ENCODE assay signal across 26 mouse cellular contexts in the genomic region with DNA sequence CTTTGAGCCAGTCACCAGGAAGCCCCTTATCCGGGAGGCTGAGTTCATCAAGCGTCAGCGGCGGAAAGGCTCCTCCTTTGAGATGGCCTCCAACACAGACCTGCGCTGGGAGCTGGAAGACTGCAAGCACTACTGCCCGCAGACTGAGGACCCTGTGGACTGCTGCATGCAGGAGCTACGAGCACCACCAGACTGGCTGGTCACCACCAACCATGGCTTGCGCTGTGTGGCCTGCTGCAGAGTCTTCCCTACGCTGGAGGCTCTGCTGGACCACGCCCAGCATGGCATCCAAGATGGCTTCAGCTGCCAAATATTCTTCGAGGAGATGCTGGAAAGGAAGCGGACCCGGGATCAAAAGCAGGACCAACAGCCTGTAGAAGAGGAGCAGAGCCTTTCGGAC. TPM values are rescaled to one million over a fixed set of nuclear protein-coding genes. Genes with fewer than 3 reads are reported as not detected.
A peak's percentile ranks its signal among the peaks of the same experiment; 100 is the strongest.
DNase-seq lines count a peak whose midpoint lies in the region; ATAC-seq and TF ChIP-seq lines count a peak whose summit lies in the region.
"Had no signal": no experiment of that assay in that cellular context is flagged by ENCODE, and none has a peak within 500 bp of the region (broad histone marks: within the 10 kb centered on the region; RNA-seq: fewer than 3 reads in every experiment).

No protein-coding gene starts in this region.

- H3K4me2 ChIP-seq in heart, embryonic 14.5 days (ENCODE audit: low read length): 0 out of 2 replicates have a peak overlapping the region, but pooled peaks have one; percentile 3
- H3K4me2 ChIP-seq in lung, postnatal 0 days (replicated peaks; ENCODE audit: low read depth, low read length): no peak overlapping the region
- H3K4me2 ChIP-seq: forebrain, embryonic 13.5 days; limb, embryonic 12.5 days; liver, embryonic 12.5 days; lung, embryonic 14.5 days; midbrain, embryonic 12.5 days; stomach, embryonic 15.5 days had no signal

- no peaks in the 10 kb centered on the region for H3K36me3 ChIP-seq in heart, embryonic 14.5 days (ENCODE audit: control insufficient read depth, insufficient read depth, low read length)
- no peaks in the 10 kb centered on the region for H3K36me3 ChIP-seq in lung, postnatal 0 days (ENCODE audit: insufficient read depth, low read length)
- H3K36me3 ChIP-seq: limb, embryonic 12.5 days; liver, embryonic 12.5 days; midbrain, embryonic 12.5 days; stomach, embryonic 15.5 days had no signal

- H3K4me3 ChIP-seq in heart, embryonic 14.5 days (ENCODE audit: control insufficient read depth in 1 of 2, insufficient read depth in 1 of 2, low read depth in 1 of 2, low read length in 2 of 2): no peak overlapping the region
- H3K4me3 ChIP-seq in lung, postnatal 0 days (ENCODE audit: low read depth, low read length): no peak overlapping the region
- H3K4me3 ChIP-seq: forebrain, embryonic 13.5 days; limb, embryonic 12.5 days; liver, embryonic 12.5 days; midbrain, embryonic 12.5 days; stomach, embryonic 15.5 days had no signal

- no peaks in the 10 kb centered on the region for H3K27me3 ChIP-seq in heart, embryonic 14.5 days (ENCODE audit: control insufficient read depth, insufficient read depth, low read length)
- no peaks in the 10 kb centered on the region for H3K27me3 ChIP-seq in lung, postnatal 0 days (replicated peaks; ENCODE audit: insufficient read depth, low read length)
- H3K27me3 ChIP-seq: forebrain, embryonic 13.5 days; limb, embryonic 12.5 days; midbrain, embryonic 12.5 days; stomach, embryonic 15.5 days had no signal

- H3K9ac ChIP-seq in heart, embryonic 14.5 days (ENCODE audit: low read length): no peak overlapping the region
- H3K9ac ChIP-seq in lung, postnatal 0 days (replicated peaks; ENCODE audit: low read depth): no peak overlapping the region
- H3K9ac ChIP-seq: forebrain, embryonic 13.5 days; limb, embryonic 12.5 days; liver, embryonic 12.5 days; lung, embryonic 14.5 days; midbrain, embryonic 12.5 days; stomach, embryonic 15.5 days had no signal

- TF ChIP-seq EP300 in lung, postnatal 0 days (IDR thresholded peaks at IDR 0.05): no peak

- TF ChIP-seq CTCF in lung, postnatal 0 days (IDR thresholded peaks at IDR 0.05): no peak

- WGBS in heart, embryonic 14.5 days: 72% methylated on average over 14 of the region's 14 CpGs
- WGBS in lung, postnatal 0 days: 73% methylated on average over 14 of the region's 14 CpGs

- DNase-seq in cerebellum, postnatal 14 days: peak; percentile 47 to 61
- no peak for DNase-seq in cerebellum, postnatal 36 days
- no peak for DNase-seq in heart, postnatal 14 days
- DNase-seq in lung, postnatal 10 days: peak; percentile 50
- DNase-seq in lung, postnatal 0 days (ENCODE audit: low spot score): no peak
- DNase-seq in urinary bladder, postnatal 10 days (ENCODE audit: low spot score): no peak
- DNase-seq: gastrocnemius, postnatal 25 days; kidney, adult 11 months; lung, embryonic 14.5 days; retina, postnatal 1 day; thymus, postnatal 25 days had no signal

- ATAC-seq in heart, embryonic 14.5 days (ENCODE audit: insufficient number of reproducible peaks, insufficient read depth, low FRiP score, low read depth): no peak
- no peak for ATAC-seq in lung, postnatal 0 days
- ATAC-seq: forebrain, embryonic 13.5 days; liver, embryonic 12.5 days had no signal

- peaks cover 0 to 2% of the 10 kb centered on the region in 2 experiments; a peak in 1 of 4 replicates for H3K4me1 ChIP-seq in heart, embryonic 14.5 days (ENCODE audit: control insufficient read depth in 2 of 2, insufficient read depth in 2 of 2, low read length in 2 of 2)
- no peaks in the 10 kb centered on the region for H3K4me1 ChIP-seq in lung, postnatal 0 days (ENCODE audit: insufficient read depth, low read depth, low read length)
- H3K4me1 ChIP-seq: forebrain, embryonic 13.5 days; limb, embryonic 12.5 days; liver, embryonic 12.5 days; midbrain, embryonic 12.5 days had no signal

- intact Hi-C loops in heart, postnatal 14 days (cut with DNase I): no loop called here

- no peak overlapping the region for H3K27ac ChIP-seq in heart, embryonic 14.5 days (replicated peaks in 1 of 2; ENCODE audit: control insufficient read depth in 1 of 2, insufficient read depth in 1 of 2, low read depth in 2 of 2, low read length in 2 of 2)
- no peak overlapping the region for H3K27ac ChIP-seq in lung, postnatal 0 days (ENCODE audit: low read length)
- H3K27ac ChIP-seq: forebrain, embryonic 13.5 days; limb, embryonic 12.5 days; liver, embryonic 12.5 days; midbrain, embryonic 12.5 days; stomach, embryonic 15.5 days had no signal

- no peaks in the 10 kb centered on the region for H3K9me3 ChIP-seq in heart, embryonic 14.5 days (ENCODE audit: control insufficient read depth, low read length)
- H3K9me3 ChIP-seq in lung, postnatal 0 days (ENCODE audit: low read length): no peaks in the 10 kb centered on the region
- H3K9me3 ChIP-seq: forebrain, embryonic 13.5 days; liver, embryonic 12.5 days; midbrain, embryonic 12.5 days; stomach, embryonic 15.5 days had no signal

RNA-seq across cellular contexts. Expression of a gene that starts 1.8 kb away (rescaled TPM):
- polyA plus RNA-seq in heart, embryonic 14.5 days (2014; fragmentation: Nextera tagmentation; extraction: Ambion mirVana): 0.19 TPM in 1 of 2 replicates, not detected in the other
- total RNA-seq in heart, postnatal 14 days (2021): not detected
- polyA plus RNA-seq in lung, postnatal 0 days (2015; fragmentation: Nextera tagmentation; extraction: Ambion mirVana): 0.08 and 0.14 TPM in 2 replicates
- total RNA-seq: CH12.LX; gastrocnemius, postnatal 25 days; layer of hippocampus, postnatal 10 days; megakaryocyte progenitor cell, adult 5-6 weeks had no signal
- polyA plus RNA-seq: cortical plate, adult 2 months; embryonic facial prominence, embryonic 11.5 days; forebrain, embryonic 13.5 days; hindbrain, embryonic 11.5 days; large intestine, adult 2 months; limb, embryonic 12.5 days; liver, embryonic 12.5 days; midbrain, embryonic 12.5 days; neural tube, embryonic 11.5 days; stomach, embryonic 15.5 days had no signal

RNA-seq across cellular contexts. Expression of a gene that starts 21.0 kb away (rescaled TPM):
- 20.3 and 21.9 TPM in 2 replicates for polyA plus RNA-seq in heart, embryonic 14.5 days (2014; fragmentation: Nextera tagmentation; extraction: Ambion mirVana)
- total RNA-seq in heart, postnatal 14 days (2021): 10 to 100 TPM; 13.5 to 16.0 TPM
- 59.5 and 63.6 TPM in 2 replicates for polyA plus RNA-seq in lung, postnatal 0 days (2015; fragmentation: Nextera tagmentation; extraction: Ambion mirVana)
- total RNA-seq: CH12.LX; megakaryocyte progenitor cell, adult 5-6 weeks; monocyte, adult 5-6 weeks had no signal

RNA-seq across cellular contexts. Expression of a gene that starts 49.8 kb away (rescaled TPM):
- 0.53 and 0.84 TPM in 2 replicates for polyA plus RNA-seq in heart, embryonic 14.5 days (2014; fragmentation: Nextera tagmentation; extraction: Ambion mirVana)
- total RNA-seq in heart, postnatal 14 days (2021): 1 to 10 TPM; 1.6 to 2.0 TPM
- polyA plus RNA-seq in lung, postnatal 0 days (2015; fragmentation: Nextera tagmentation; extraction: Ambion mirVana): 2.4 and 5.2 TPM in 2 replicates
- total RNA-seq: gastrocnemius, postnatal 25 days had no signal

Comparison
In these comparisons a context has a peak if more than half of its experiments do, and no peak if none do; other contexts are left out.
1. DNase-seq: peak in cerebellum, postnatal 14 days (2 of 2) and lung, postnatal 10 days (single experiment); none in cerebellum, postnatal 36 days (0 of 2), heart, postnatal 14 days (0 of 2), lung, postnatal 0 days (single experiment) and urinary bladder, postnatal 10 days (single experiment).